Mouse (Mus musculus): Measurements from ENCODE around the gene Hadha. TPM values are rescaled to one million over a fixed set of nuclear protein-coding genes. Genes with fewer than 3 reads are reported as not detected.
A peak's percentile ranks its signal among the peaks of the same experiment; 100 is the strongest.

The Hadha gene
- polyA plus RNA-seq, 1 experiment from 2014 or later: 142 TPM

DNA sequence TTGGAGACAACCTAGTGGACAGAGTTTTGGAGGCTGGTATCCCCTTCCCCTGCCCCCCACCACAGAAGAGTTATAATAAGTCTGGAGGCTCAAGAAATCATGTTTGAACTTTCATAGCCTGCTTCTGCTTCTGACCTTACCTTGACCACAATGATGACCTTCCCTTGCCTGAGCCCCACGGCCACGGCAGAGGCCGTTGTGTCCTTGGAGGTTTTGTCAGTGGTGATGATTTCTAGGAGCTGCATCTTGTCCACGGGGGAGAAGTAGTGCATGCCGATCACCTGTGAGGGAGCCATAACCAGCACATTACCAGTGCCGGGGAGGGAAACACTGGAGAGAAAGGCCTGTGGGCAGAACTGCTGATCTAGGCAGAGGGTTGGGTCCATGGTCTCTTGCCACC, 32.5 kb downstream of the Hadha start:
- Histone ChIP-seq H3K9ac (no peak overlapping the region), H3K4me3 (replicated peaks) (no peak overlapping the region), H3K27ac (no peak overlapping the region), H3K4me1 (no peaks in the 10 kb centered on the region), H3K36me3 (peaks cover 73% of the 10 kb centered on the region), H3K4me2 (no peak overlapping the region), H3K9me3 (no peaks in the 10 kb centered on the region), H3K27me3 (replicated peaks) (no peaks in the 10 kb centered on the region)
- ATAC-seq (ENCODE audit: insufficient read depth, low FRiP score, low read depth): no peak
- 88% methylated on average over 6 of the region's 6 CpGs for WGBS

DNA sequence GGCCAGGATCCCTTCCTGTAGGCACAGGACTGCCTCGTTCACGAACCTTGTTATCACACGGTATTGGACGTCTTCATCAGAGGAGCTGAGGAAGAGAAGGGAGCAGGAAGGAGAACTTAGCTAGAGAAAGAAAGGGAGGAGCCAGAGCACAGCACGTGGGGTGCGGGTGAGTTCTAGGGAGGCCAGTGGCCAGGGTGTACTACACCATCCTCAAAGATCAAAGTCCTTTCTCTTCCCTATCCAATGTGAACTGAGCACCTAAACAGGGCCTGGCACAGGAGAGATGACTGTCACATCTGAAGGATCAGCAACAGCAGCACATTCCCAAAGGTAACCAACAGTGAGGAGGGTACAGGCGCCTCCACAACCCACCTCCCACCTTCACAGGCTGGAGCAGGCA, 34.9 kb downstream of the Hadha start:
- Histone ChIP-seq H3K36me3 (peaks cover 53% of the 10 kb centered on the region), H3K27me3 (replicated peaks) (peaks cover 7% of the 10 kb centered on the region; the same call in 1 of the 2 replicates), H3K4me1 (no peaks in the 10 kb centered on the region), H3K4me3 (replicated peaks) (no peak overlapping the region), H3K4me2 (no peak overlapping the region), H3K27ac (no peak overlapping the region), H3K9ac (no peak overlapping the region), H3K9me3 (no peaks in the 10 kb centered on the region)
- 84% methylated on average over 7 of the region's 7 CpGs for WGBS
- no peak for ATAC-seq (ENCODE audit: insufficient read depth, low FRiP score, low read depth)

DNA sequence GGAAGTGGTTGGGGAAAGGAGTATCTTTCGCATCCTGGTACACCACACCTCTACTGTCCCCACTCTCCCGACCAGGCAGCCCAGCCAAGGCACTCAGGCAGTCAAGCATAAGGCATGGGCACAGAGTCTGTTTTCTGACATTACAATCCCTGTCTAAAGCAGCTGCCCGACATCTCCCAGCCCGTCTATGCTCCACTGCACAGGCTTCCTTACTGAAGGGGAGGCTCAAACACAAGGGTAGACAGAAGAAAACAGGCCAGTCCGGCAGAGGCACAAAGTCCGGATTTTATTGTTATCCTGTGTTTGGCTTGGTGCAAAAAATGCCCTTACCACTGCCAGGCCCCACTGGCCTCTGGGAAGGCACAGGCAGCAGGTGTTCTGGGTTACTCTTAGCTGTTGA, 35.8 kb downstream of the Hadha start:
- Histone ChIP-seq H3K9me3 (no peaks in the 10 kb centered on the region), H3K9ac (no peak overlapping the region), H3K27ac (no peak overlapping the region), H3K4me1 (0 out of 2 replicates have a peak, but pooled peaks cover 6% of the 10 kb centered on the region), H3K4me2 (no peak overlapping the region), H3K36me3 (peaks cover 45% of the 10 kb centered on the region), H3K4me3 (replicated peaks) (no peak overlapping the region), H3K27me3 (replicated peaks) (peaks cover 15% of the 10 kb centered on the region; the same call in 1 of the 2 replicates)
- no peak for ATAC-seq (ENCODE audit: insufficient read depth, low FRiP score, low read depth)
- WGBS: 86% methylated on average over 6 of the region's 6 CpGs

DNA sequence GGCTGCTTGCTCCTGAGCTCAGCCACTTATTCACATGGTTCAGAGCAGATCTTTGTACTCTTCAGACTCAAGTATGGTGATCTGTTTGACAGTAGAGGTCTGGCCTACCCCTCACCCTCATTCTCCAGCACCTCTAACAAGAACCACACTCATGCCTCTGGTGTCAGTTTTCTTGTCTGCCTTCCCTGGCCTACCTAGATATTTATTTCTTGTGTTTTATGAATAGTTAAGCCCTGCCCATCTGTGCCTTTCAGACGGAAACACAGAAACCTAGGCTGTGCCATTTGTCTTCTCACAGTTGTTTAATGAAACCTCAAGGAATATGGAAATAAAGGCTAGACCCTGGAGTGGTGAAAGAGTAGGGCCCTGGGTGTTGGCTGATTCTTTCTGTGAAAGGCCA, 36.9 kb downstream of the Hadha start:
- H3K4me1 ChIP-seq: peaks cover 11% of the 10 kb centered on the region; the same call in 1 of the 2 replicates
- no peak overlapping the region for H3K4me2 ChIP-seq
- peaks cover 42% of the 10 kb centered on the region for H3K36me3 ChIP-seq
- H3K4me3 ChIP-seq (replicated peaks): no peak overlapping the region
- no peaks in the 10 kb centered on the region for H3K9me3 ChIP-seq
- H3K9ac ChIP-seq: no peak overlapping the region
- H3K27ac ChIP-seq: no peak overlapping the region
- WGBS: 73% methylated on average over 1 of the region's 1 CpGs
- H3K27me3 ChIP-seq (replicated peaks): peaks cover 25% of the 10 kb centered on the region; the same call in 1 of the 2 replicates
- ATAC-seq (ENCODE audit: insufficient read depth, low FRiP score, low read depth): no peak

DNA sequence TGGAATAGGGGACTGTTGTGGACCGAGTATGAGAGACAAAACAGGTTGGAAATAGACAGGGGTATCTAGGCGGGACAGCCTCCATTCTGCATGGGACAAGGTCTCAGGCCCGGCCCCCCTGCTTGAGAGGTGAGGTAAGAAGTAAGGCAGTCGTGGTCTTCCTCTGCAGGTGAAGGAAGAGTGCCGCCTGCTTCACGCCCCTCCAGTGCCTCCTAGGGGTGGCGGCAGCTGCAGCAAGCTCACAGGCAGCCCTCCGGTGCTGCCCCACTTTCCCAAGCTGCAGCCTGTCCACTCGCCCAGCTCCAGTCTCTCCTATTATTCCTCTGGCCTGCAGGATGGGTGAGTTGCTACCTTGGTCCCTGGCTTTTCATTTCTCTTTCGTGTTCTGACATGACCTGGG, 39.2 kb downstream of the Hadha start:
- no peaks in the 10 kb centered on the region for H3K9me3 ChIP-seq
- H3K27me3 ChIP-seq (replicated peaks): peaks cover 32% of the 10 kb centered on the region
- peaks cover 23% of the 10 kb centered on the region for H3K4me1 ChIP-seq
- H3K36me3 ChIP-seq: peaks cover 24% of the 10 kb centered on the region; the same call in 1 of the 2 replicates
- H3K4me3 ChIP-seq (replicated peaks): no peak overlapping the region
- no peak overlapping the region for H3K4me2 ChIP-seq
- 38% methylated on average over 10 of the region's 10 CpGs for WGBS
- ATAC-seq (ENCODE audit: insufficient read depth, low FRiP score, low read depth): no peak
- H3K27ac ChIP-seq: no peak overlapping the region
- H3K9ac ChIP-seq: no peak overlapping the region

DNA sequence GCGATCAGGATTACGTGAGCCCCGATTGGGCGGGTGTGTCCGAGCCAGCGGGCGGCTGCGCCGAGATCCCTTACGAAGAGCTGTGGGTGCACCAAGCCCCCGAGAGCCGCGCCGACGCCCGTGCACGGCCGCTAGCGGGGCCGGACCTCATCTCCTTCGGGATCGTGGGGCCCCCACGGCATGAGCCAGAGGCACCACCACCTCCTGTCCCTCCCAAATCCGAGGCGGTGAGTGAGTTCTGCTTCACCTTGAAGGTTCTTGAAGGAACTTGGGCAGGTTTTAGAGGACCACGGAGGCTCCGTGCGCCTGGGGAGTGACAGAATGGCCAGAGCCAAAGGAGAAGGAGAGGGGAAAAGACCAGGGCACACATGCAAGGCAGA, 40.2 kb downstream of the Hadha start:
- Histone ChIP-seq H3K27ac (no peak overlapping the region), H3K4me3 (replicated peaks) (peak overlapping the region; percentile 56), H3K9ac (peak overlapping the region; percentile 30; the same call in 1 of the 2 replicates), H3K36me3 (peaks cover 15% of the 10 kb centered on the region; the same call in 1 of the 2 replicates), H3K9me3 (no peaks in the 10 kb centered on the region), H3K4me1 (peaks cover 29% of the 10 kb centered on the region), H3K27me3 (replicated peaks) (peaks cover 32% of the 10 kb centered on the region), H3K4me2 (peak overlapping the region; percentile 94)
- ATAC-seq (ENCODE audit: insufficient read depth, low FRiP score, low read depth): no peak
- under 1% methylated on average over 28 of the region's 28 CpGs for whole genome bisulfite sequencing

DNA sequence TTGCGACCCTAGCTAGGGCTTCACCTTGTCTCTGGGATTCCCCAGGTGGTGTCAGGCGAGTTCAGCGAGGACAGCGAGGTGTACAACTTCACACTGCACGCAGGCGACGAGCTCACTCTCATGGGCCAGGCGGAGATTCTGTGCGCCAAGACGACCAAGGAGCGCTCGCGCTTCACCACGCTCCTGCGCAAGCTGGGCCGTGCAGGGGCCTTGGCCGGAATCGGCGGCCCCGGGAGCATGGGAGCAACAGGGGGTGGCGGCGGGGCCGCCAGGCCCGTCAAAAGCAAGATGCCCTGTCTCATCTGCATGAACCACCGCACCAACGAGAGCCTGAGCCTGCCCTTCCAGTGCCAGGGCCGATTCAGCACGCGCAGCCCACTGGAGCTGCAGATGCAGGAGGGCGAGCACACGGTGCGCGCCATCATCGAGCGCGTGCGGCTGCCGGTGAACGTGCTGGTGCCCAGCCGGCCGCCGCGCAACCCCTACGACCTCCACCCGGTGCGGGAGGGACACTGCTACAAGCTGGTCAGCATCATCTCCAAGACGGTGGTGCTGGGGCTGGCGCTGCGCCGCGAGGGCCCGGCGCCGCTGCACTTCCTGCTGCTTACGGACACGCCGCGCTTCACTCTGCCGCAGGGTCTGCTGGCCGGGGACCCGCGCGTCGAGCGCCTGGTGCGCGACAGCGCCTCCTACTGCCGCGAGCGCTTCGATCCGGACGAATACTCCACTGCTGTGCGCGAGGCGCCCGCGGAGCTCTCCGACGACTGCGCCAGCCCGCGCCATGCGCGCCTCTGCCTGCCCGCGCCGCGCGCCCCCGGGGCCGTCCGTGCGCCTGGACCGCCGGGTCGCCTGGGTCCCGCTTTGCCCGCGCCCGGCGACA, 40.8 kb downstream of the Hadha start:
- no peak overlapping the region for H3K27ac ChIP-seq
- ATAC-seq (ENCODE audit: insufficient read depth, low FRiP score, low read depth): peak; percentile 54
- H3K4me3 ChIP-seq (replicated peaks): peak overlapping the region; percentile 56
- peaks cover 29% of the 10 kb centered on the region for H3K4me1 ChIP-seq
- peaks cover 32% of the 10 kb centered on the region for H3K27me3 ChIP-seq (replicated peaks)
- WGBS: 1% methylated on average over 103 of the region's 103 CpGs
- peak overlapping the region; percentile 30; the same call in 1 of the 2 replicates for H3K9ac ChIP-seq
- H3K4me2 ChIP-seq: peak overlapping the region; percentile 94
- no peaks in the 10 kb centered on the region for H3K9me3 ChIP-seq
- peaks cover 12% of the 10 kb centered on the region; the same call in 1 of the 2 replicates for H3K36me3 ChIP-seq

DNA sequence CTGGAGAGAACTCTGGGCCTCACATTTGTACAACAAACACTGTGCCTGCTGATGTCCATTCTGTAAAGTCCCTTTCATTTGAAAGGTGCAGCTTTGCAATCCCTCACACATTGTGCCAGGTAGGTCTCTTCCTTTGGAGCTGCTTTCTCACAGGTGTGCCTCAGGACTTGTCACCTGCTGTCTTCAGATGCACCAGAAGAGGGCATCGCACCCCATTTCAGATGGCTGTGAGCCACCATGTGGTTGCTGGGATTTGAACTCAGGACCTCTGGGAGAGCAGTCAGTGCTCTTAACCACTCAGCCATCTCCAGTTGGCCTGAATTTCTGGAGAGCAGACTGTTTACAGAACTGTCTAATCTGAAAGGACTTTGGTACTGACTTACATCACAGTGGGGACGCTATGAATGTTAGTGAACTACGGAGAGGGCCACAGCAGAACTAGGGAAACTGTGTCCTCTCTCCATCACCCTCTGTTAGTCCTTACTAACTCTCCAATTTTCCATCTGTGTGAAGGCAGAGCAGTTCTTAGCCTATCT, 42.4 kb downstream of the Hadha start:
- H3K4me1 ChIP-seq: peaks cover 29% of the 10 kb centered on the region
- 76% methylated on average over 3 of the region's 3 CpGs for WGBS

DNA sequence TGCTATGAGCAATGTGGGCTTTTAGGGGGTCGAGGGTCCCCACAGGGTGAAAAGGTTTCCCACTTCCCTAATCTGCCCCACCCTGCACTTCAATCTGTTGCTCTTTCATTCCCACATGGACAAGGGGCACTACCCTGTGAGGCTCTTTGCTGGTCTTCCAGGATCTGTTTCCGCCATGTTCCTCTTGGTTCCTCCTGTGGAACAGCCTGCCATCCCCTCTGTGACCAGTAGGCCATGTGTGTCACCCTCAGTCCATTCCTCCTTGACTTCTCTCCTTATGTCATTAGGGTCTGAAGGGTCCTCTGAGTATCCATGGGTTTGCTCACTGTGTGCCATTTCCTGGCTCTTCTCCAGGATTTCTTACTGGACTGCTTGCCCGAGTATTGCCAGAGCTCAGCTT, 43.2 kb downstream of the Hadha start:
- H3K4me2 ChIP-seq: no peak overlapping the region
- no peak for ATAC-seq (ENCODE audit: insufficient read depth, low FRiP score, low read depth)
- no peak overlapping the region; the same call in 1 of the 2 replicates for H3K4me3 ChIP-seq (replicated peaks)

More for the DNA sequence above, 42.4 kb downstream of the Hadha start:
- no peak overlapping the region for H3K27ac ChIP-seq
- H3K9ac ChIP-seq: no peak overlapping the region
- H3K27me3 ChIP-seq (replicated peaks): peaks cover 38% of the 10 kb centered on the region
- H3K4me2 ChIP-seq: no peak overlapping the region
- no peaks in the 10 kb centered on the region for H3K36me3 ChIP-seq
- H3K4me3 ChIP-seq (replicated peaks): no peak overlapping the region
- H3K9me3 ChIP-seq: no peaks in the 10 kb centered on the region
- no peak for ATAC-seq (ENCODE audit: insufficient read depth, low FRiP score, low read depth)

DNA sequence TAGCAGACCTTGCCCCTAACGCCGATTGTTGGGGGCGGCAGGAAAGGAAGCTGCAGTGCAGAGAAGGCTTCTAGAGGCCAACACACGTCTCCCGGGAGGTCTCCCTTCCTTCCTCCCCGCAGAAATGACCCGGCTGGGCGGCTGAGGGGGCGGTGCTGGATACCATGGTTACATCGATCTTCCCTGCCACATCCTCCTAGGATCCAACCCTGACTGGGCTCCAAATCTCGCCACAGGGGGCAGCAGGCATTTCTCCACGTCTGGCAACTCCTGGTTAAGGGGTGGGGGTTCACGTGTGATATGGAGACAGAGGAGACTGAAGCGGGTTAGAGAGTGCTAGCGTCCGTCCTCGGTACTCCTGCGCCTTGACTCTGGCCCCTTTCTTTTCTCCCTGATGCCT, 43.8 kb downstream of the Hadha start:
- peak; percentile 45; the same call in 1 of the 2 replicates for ATAC-seq (ENCODE audit: insufficient read depth, low FRiP score, low read depth)
- Histone ChIP-seq H3K4me2 (peak overlapping the region; percentile 50), H3K27me3 (replicated peaks) (peaks cover 53% of the 10 kb centered on the region), H3K4me1 (peaks cover 29% of the 10 kb centered on the region), H3K9ac (no peak overlapping the region), H3K27ac (no peak overlapping the region), H3K4me3 (replicated peaks) (peak overlapping the region; percentile 26; the same call in 1 of the 2 replicates), H3K9me3 (no peaks in the 10 kb centered on the region), H3K36me3 (no peaks in the 10 kb centered on the region)
- WGBS: 3% methylated on average over 18 of the region's 18 CpGs

More for the DNA sequence above, 43.2 kb downstream of the Hadha start:
- H3K27ac ChIP-seq: no peak overlapping the region
- H3K36me3 ChIP-seq: no peaks in the 10 kb centered on the region
- 66% methylated on average over 3 of the region's 3 CpGs for WGBS
- H3K27me3 ChIP-seq (replicated peaks): peaks cover 46% of the 10 kb centered on the region
- no peaks in the 10 kb centered on the region for H3K9me3 ChIP-seq
- no peak overlapping the region for H3K9ac ChIP-seq
- H3K4me1 ChIP-seq: peaks cover 29% of the 10 kb centered on the region

DNA sequence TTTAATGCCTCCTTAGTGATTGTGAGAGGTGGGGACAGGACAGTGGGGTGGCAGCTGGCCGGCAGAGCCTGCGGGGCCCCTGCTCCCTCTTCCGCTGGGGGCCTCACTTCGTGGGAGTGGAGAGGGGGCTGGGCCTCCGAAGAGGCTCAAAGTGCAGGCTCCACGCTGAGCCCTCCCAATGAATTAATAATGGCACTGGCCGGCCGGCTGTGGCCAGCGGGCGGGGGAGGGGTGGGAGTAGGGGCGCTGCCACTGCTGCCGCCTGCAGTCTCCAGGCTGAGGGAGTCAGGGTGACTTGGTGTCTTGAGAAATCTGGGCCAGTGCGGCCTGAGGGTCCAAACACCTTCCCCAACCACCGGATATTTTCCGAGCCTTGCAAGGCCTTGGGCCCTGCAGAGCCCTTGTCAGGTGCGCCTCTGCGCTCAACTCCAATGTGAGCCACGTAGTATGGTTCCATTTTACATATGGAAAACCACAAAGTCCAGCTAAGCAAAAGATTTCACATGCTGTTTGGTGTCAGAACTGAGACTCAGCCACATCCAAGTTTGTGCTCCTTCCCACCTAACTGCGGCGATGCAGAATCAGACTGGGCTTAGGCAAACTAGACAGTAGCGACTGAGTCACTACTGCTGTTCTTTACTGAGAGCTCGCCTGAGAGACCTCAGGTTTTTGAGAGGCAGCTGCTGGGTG, 44.4 kb downstream of the Hadha start:
- 16% methylated on average over 22 of the region's 22 CpGs for WGBS
- Histone ChIP-seq H3K9ac (no peak overlapping the region), H3K27ac (no peak overlapping the region), H3K4me1 (peaks cover 31% of the 10 kb centered on the region), H3K27me3 (replicated peaks) (peaks cover 54% of the 10 kb centered on the region), H3K4me2 (peak overlapping the region; percentile 50), H3K36me3 (no peaks in the 10 kb centered on the region), H3K4me3 (replicated peaks) (peak overlapping the region; percentile 26; the same call in 1 of the 2 replicates), H3K9me3 (no peaks in the 10 kb centered on the region)
- no peak for ATAC-seq (ENCODE audit: insufficient read depth, low FRiP score, low read depth)

Data from stomach, embryonic 15.5 days (tissue).